Mouse (Mus musculus) erythroblast, embryonic 14.5 days (primary cell): ENCODE measurements at regions not wholly inside any gene's neighbourhood (a gene's known extent, or its start where the extent isn't known, plus 50 kb on each side); places are given as distances from the start of the nearest gene placed in this dataset.

Source experiments
- H3K27me3 ChIP-seq: 2 replicates; pipeline ENCODE4 v1.6.1; 2012; ENCODE audit warnings: inconsistent platforms; ENCODE audit not compliant: control insufficient read depth
- H3K36me3 ChIP-seq: 2 replicates; pipeline ENCODE4 v1.6.1; 2012; ENCODE audit warnings: mild to moderate bottlenecking, inconsistent platforms; ENCODE audit not compliant: control insufficient read depth
- H3K4me1 ChIP-seq: 2 replicates; pipeline ENCODE4 v1.6.1; 2012; ENCODE audit warnings: inconsistent platforms; ENCODE audit not compliant: control insufficient read depth
- H3K4me3 ChIP-seq: replicated peaks from 2 replicates; pipeline ENCODE3; 2012; ENCODE audit warnings: moderate library complexity, mild to moderate bottlenecking, inconsistent platforms
- H3K9me3 ChIP-seq: 2 replicates; pipeline ENCODE4 v1.6.1; 2012; ENCODE audit warnings: low read length, inconsistent platforms, mixed read lengths; ENCODE audit not compliant: control insufficient read depth
- GATA1 ChIP-seq: IDR thresholded peaks from 2 replicates; pipeline ENCODE4 v1.6.1; 2012; ENCODE audit warnings: low read length, inconsistent platforms, mixed read lengths
- TAL1 ChIP-seq: IDR thresholded peaks from 3 replicates; pipeline ENCODE4 v1.6.1; 2012; ENCODE audit warnings: low read length, inconsistent platforms, mixed read lengths

- TF ChIP-seq GATA1 (no peak), TAL1 (no peak)
Observed at GRCm38 (mm10) chr9:90388401-90388800, 117.8 kb upstream of the Tbc1d2b start.

GRCm38 (mm10) chr9:90385047-90385446 lies 114.4 kb upstream of the Tbc1d2b start:
- H3K27me3 ChIP-seq: no peaks in the 10 kb centered on the region
- no peaks in the 10 kb centered on the region for H3K9me3 ChIP-seq
- no peaks in the 10 kb centered on the region for H3K4me1 ChIP-seq
- no peak for TF ChIP-seq GATA1
- TF ChIP-seq TAL1: no peak
- no peak overlapping the region for H3K4me3 ChIP-seq
- no peaks in the 10 kb centered on the region for H3K36me3 ChIP-seq

More at GRCm38 (mm10) chr9:90388401-90388800, 117.8 kb upstream of the Tbc1d2b start:
- Histone ChIP-seq H3K4me3 (no peak overlapping the region), H3K36me3 (no peaks in the 10 kb centered on the region), H3K4me1 (no peaks in the 10 kb centered on the region), H3K9me3 (no peaks in the 10 kb centered on the region), H3K27me3 (no peaks in the 10 kb centered on the region)

GRCm38 (mm10) chr9:90380099-90380498 lies 109.5 kb upstream of the Tbc1d2b start:
- H3K4me3 ChIP-seq: no peak overlapping the region
- H3K36me3 ChIP-seq: no peaks in the 10 kb centered on the region
- H3K4me1 ChIP-seq: no peaks in the 10 kb centered on the region
- no peaks in the 10 kb centered on the region for H3K9me3 ChIP-seq
- no peaks in the 10 kb centered on the region for H3K27me3 ChIP-seq
- TF ChIP-seq TAL1: no peak
- no peak for TF ChIP-seq GATA1

- TF ChIP-seq TAL1 (no peak), GATA1 (no peak)
- no peaks in the 10 kb centered on the region for H3K36me3 ChIP-seq
- no peaks in the 10 kb centered on the region for H3K4me1 ChIP-seq
- no peaks in the 10 kb centered on the region for H3K9me3 ChIP-seq
- H3K27me3 ChIP-seq: no peaks in the 10 kb centered on the region
- H3K4me3 ChIP-seq: no peak overlapping the region
Observed at GRCm38 (mm10) chr9:90369568-90369967, 99.0 kb upstream of the Tbc1d2b start.

GRCm38 (mm10) chr9:90367745-90368144 lies 97.1 kb upstream of the Tbc1d2b start:
- no peak for TF ChIP-seq GATA1
- TF ChIP-seq TAL1: no peak
- H3K36me3 ChIP-seq: no peaks in the 10 kb centered on the region
- H3K4me3 ChIP-seq: no peak overlapping the region
- H3K9me3 ChIP-seq: no peaks in the 10 kb centered on the region
- no peaks in the 10 kb centered on the region for H3K4me1 ChIP-seq
- no peaks in the 10 kb centered on the region for H3K27me3 ChIP-seq

GRCm38 (mm10) chr9:90326531-90326930 lies 55.9 kb upstream of the Tbc1d2b start:
- H3K36me3 ChIP-seq: no peaks in the 10 kb centered on the region
- TF ChIP-seq TAL1 (peak; percentile 61), GATA1 (peak; percentile 16; the same call in 1 of the 2 replicates)
- H3K4me1 ChIP-seq: peaks cover 28% of the 10 kb centered on the region
- H3K27me3 ChIP-seq: no peaks in the 10 kb centered on the region
- H3K9me3 ChIP-seq: no peaks in the 10 kb centered on the region
- H3K4me3 ChIP-seq: no peak overlapping the region
